Mouse (Mus musculus): ENCODE measurements around the gene Misp. TPM values are rescaled to one million over a fixed set of nuclear protein-coding genes. Genes with fewer than 3 reads are reported as not detected.

Misp gene
- total and polyA plus RNA-seq, 3 experiments = not detected

- peaks cover 7% of the 10 kb centered on the region for H3K27me3 ChIP-seq (replicated peaks)
- TF ChIP-seq KAT2A (IDR thresholded peaks at IDR 0.05; ENCODE audit: insufficient replicate concordance, low read length) = no peak
- no peak for TF ChIP-seq MAX (IDR thresholded peaks at IDR 0.05; ENCODE audit: low read length)
- TF ChIP-seq RAD21 (IDR thresholded peaks at IDR 0.05; ENCODE audit: low read depth, low read length) = no peak
- TF ChIP-seq TCF12 (IDR thresholded peaks at IDR 0.05; ENCODE audit: low read depth, low read length) = no peak
- TF ChIP-seq NELFE (IDR thresholded peaks at IDR 0.05; ENCODE audit: low read depth, low read length) = no peak
- no peaks in the 10 kb centered on the region for H3K4me1 ChIP-seq (ENCODE audit: control insufficient read depth in 1 of 2, insufficient read depth in 2 of 2)
- DNase-seq (ENCODE audit: extremely low read depth) = no peak
- dilution Hi-C loops (cut with MboI; ENCODE audit: extremely low pct_ligation_motif_present, extremely low pct_unique_long_range_greater_than_20kb, low sequenced_read_pairs) = no loop called here
- H3K27ac ChIP-seq (ENCODE audit: insufficient read depth, low read depth) = no peak overlapping the region
- H3K36me3 ChIP-seq (replicated peaks in 1 of 2; ENCODE audit: control insufficient read depth in 1 of 2, insufficient read depth in 1 of 2, low read length in 1 of 2) = no peaks in the 10 kb centered on the region
- peaks cover 5% of the 10 kb centered on the region for H3K9me3 ChIP-seq (replicated peaks; ENCODE audit: low read length)
- in situ Hi-C loops (cut with MboI; ENCODE audit: low pct_ligation_motif_present, low pct_unique_long_range_greater_than_20kb, low sequenced_read_pairs) = no loop called here
- H3K4me2 ChIP-seq (ENCODE audit: insufficient read depth, low read depth, poor library complexity, severe bottlenecking) = no peak overlapping the region
- no peaks in the 10 kb centered on the region for H3K79me2 ChIP-seq (replicated peaks; ENCODE audit: control insufficient read depth, extremely low read depth, insufficient read depth, poor library complexity, severe bottlenecking)
- H3K4me3 ChIP-seq (replicated peaks in 1 of 3; ENCODE audit: low read depth in 2 of 3, low read length in 2 of 3, poor library complexity in 1 of 3) = no peak overlapping the region
- no peak overlapping the region for H3K9ac ChIP-seq (ENCODE audit: insufficient read depth, low read depth)
Measured at GRCm38 (mm10) chr10:79838151-79838550, 17.4 kb downstream of the Misp start.

- Histone ChIP-seq H3K9ac (ENCODE audit: insufficient read depth, low read depth) (no peak overlapping the region), H3K27me3 (replicated peaks) (peaks cover 7% of the 10 kb centered on the region), H3K4me2 (ENCODE audit: insufficient read depth, low read depth, poor library complexity, severe bottlenecking) (no peak overlapping the region), H3K4me3 (replicated peaks in 1 of 3; ENCODE audit: low read depth in 2 of 3, low read length in 2 of 3, poor library complexity in 1 of 3) (no peak overlapping the region), H3K79me2 (replicated peaks; ENCODE audit: control insufficient read depth, extremely low read depth, insufficient read depth, poor library complexity, severe bottlenecking) (no peaks in the 10 kb centered on the region), H3K9me3 (replicated peaks; ENCODE audit: low read length) (peaks cover 5% of the 10 kb centered on the region), H3K27ac (ENCODE audit: insufficient read depth, low read depth) (no peak overlapping the region), H3K4me1 (ENCODE audit: control insufficient read depth in 1 of 2, insufficient read depth in 2 of 2) (no peaks in the 10 kb centered on the region), H3K36me3 (replicated peaks in 1 of 2; ENCODE audit: control insufficient read depth in 1 of 2, insufficient read depth in 1 of 2, low read length in 1 of 2) (no peaks in the 10 kb centered on the region)
- in situ Hi-C loops (cut with MboI; ENCODE audit: low pct_ligation_motif_present, low pct_unique_long_range_greater_than_20kb, low sequenced_read_pairs) = no loop called here
- TF ChIP-seq EP300 (IDR thresholded peaks at IDR 0.05; ENCODE audit: low read length) (no peak), MAZ (IDR thresholded peaks at IDR 0.05; ENCODE audit: low read depth, low read length) (no peak), CHD2 (IDR thresholded peaks at IDR 0.05; ENCODE audit: low read length) (no peak), USF1 (IDR thresholded peaks at IDR 0.05; ENCODE audit: low read depth, low read length) (no peak), HCFC1 (IDR thresholded peaks at IDR 0.05; ENCODE audit: low read depth, low read length) (no peak), NELFE (IDR thresholded peaks at IDR 0.05; ENCODE audit: low read depth, low read length) (no peak), CHD1 (IDR thresholded peaks at IDR 0.05; ENCODE audit: low read depth, low read length) (no peak), MAX (IDR thresholded peaks at IDR 0.05; ENCODE audit: low read length) (no peak), UBTF (IDR thresholded peaks at IDR 0.05; ENCODE audit: low read depth, low read length) (no peak), MXI1 (IDR thresholded peaks at IDR 0.05; ENCODE audit: low read depth, low read length) (no peak), RCOR1 (conservative IDR thresholded peaks at IDR 0.05; ENCODE audit: low read depth, low read length) (no peak), CTCF (conservative IDR thresholded peaks at IDR 0.05 in 1 of 2, IDR thresholded peaks at IDR 0.05 in 1 of 2; ENCODE audit: low read depth in 2 of 2, low read length in 2 of 2) (no peak), E2F4 (IDR thresholded peaks at IDR 0.05; ENCODE audit: insufficient replicate concordance, low read depth, low read length) (no peak), SMC3 (IDR thresholded peaks at IDR 0.05; ENCODE audit: low read depth, low read length) (no peak), KAT2A (IDR thresholded peaks at IDR 0.05; ENCODE audit: insufficient replicate concordance, low read length) (no peak), ETS1 (conservative IDR thresholded peaks at IDR 0.05; ENCODE audit: low read depth, low read length) (no peak), ZMIZ1 (IDR thresholded peaks at IDR 0.05; ENCODE audit: low read depth, low read length) (no peak), USF2 (conservative IDR thresholded peaks at IDR 0.05; ENCODE audit: low read depth, low read length) (no peak), RAD21 (IDR thresholded peaks at IDR 0.05; ENCODE audit: low read depth, low read length) (no peak)
- dilution Hi-C loops (cut with MboI; ENCODE audit: extremely low pct_ligation_motif_present, extremely low pct_unique_long_range_greater_than_20kb, low sequenced_read_pairs) = no loop called here
- DNase-seq (ENCODE audit: extremely low read depth) = no peak
Measured at GRCm38 (mm10) chr10:79840091-79840490, 19.3 kb downstream of the Misp start.

Measured in CH12.LX (cell line).